Comparison of ENCODE assay signal across 27 mouse cellular contexts in genomic region chr6:119390728-119391127, GRCm38 (mm10). TPM values are rescaled to one million over a fixed set of nuclear protein-coding genes. Genes with fewer than 3 reads are reported as not detected.
DNase-seq lines count a peak whose midpoint lies in the region; ATAC-seq and TF ChIP-seq lines count a peak whose summit lies in the region.
"Had no signal": no experiment of that assay in that cellular context is flagged by ENCODE, and none has a peak within 500 bp of the region (broad histone marks: within the 10 kb centered on the region; RNA-seq: fewer than 3 reads in every experiment).

No protein-coding gene starts in this region.

- H3K27ac ChIP-seq in hindbrain, embryonic 16.5 days (ENCODE audit: low read depth, low read length), result no peak overlapping the region
- H3K27ac ChIP-seq in neural tube, embryonic 15.5 days (replicated peaks), result no peak overlapping the region
- H3K27ac ChIP-seq: embryonic facial prominence, embryonic 12.5 days; embryonic facial prominence, embryonic 15.5 days; gastrocnemius, adult 2 months; heart, embryonic 15.5 days; hindbrain, embryonic 14.5 days; intestine, embryonic 15.5 days had no signal

- H3K4me3 ChIP-seq in C2C12 (ENCODE audit: insufficient read depth, poor library complexity, severe bottlenecking), result no peak overlapping the region
- peak overlapping the region; percentile 0 for H3K4me3 ChIP-seq in megakaryocyte, embryonic 14.5 days (replicated peaks)
- no peak overlapping the region for H3K4me3 ChIP-seq in hindbrain, embryonic 16.5 days (ENCODE audit: low read length)
- no peak overlapping the region for H3K4me3 ChIP-seq in neural tube, embryonic 15.5 days (replicated peaks)
- H3K4me3 ChIP-seq: embryonic facial prominence, embryonic 12.5 days; embryonic facial prominence, embryonic 15.5 days; gastrocnemius, adult 2 months; heart, embryonic 12.5 days; heart, embryonic 15.5 days; intestine, embryonic 15.5 days had no signal

- intact Hi-C loops in heart, postnatal 14 days (cut with DNase I), result loop anchor here (5.0 kb wide), 1 partner anchor 37 kb away; no protein-coding TSS in a partner anchor

- H3ac ChIP-seq in C2C12 (ENCODE audit: control insufficient read depth, insufficient read length, low read depth), result no peak overlapping the region

- H3K9ac ChIP-seq in hindbrain, embryonic 16.5 days (ENCODE audit: low read depth, low read length), result no peak overlapping the region
- H3K9ac ChIP-seq in neural tube, embryonic 15.5 days (replicated peaks), result no peak overlapping the region
- H3K9ac ChIP-seq: embryonic facial prominence, embryonic 12.5 days; embryonic facial prominence, embryonic 15.5 days; forebrain, postnatal 0 days; heart, embryonic 12.5 days; heart, embryonic 15.5 days; hindbrain, embryonic 14.5 days; intestine, embryonic 15.5 days had no signal

- peak; percentile 55 for ATAC-seq in granulocyte monocyte progenitor cell, adult 5-6 weeks (replicated peaks; ENCODE audit: poor library complexity, severe bottlenecking)
- ATAC-seq in hindbrain, embryonic 16.5 days, result no peak
- ATAC-seq in neural tube, embryonic 15.5 days (ENCODE audit: low FRiP score), result no peak
- ATAC-seq: CD4-positive, CD25-positive, alpha-beta regulatory T cell, adult 4 months; forebrain, embryonic 14.5 days; forebrain, postnatal 0 days; intestine, embryonic 15.5 days had no signal

- no peaks in the 10 kb centered on the region for H3K9me3 ChIP-seq in megakaryocyte, embryonic 14.5 days
- no peaks in the 10 kb centered on the region for H3K9me3 ChIP-seq in hindbrain, embryonic 16.5 days (ENCODE audit: control insufficient read depth, low read length)
- H3K9me3 ChIP-seq in neural tube, embryonic 15.5 days (replicated peaks), result no peaks in the 10 kb centered on the region
- H3K9me3 ChIP-seq: embryonic facial prominence, embryonic 12.5 days; embryonic facial prominence, embryonic 15.5 days; heart, embryonic 12.5 days; heart, embryonic 15.5 days; intestine, embryonic 15.5 days had no signal

- peaks cover 22% of the 10 kb centered on the region for H3K79me3 ChIP-seq in C2C12 (ENCODE audit: low read depth)

- 91% methylated on average over 4 of the region's 4 CpGs for WGBS in hindbrain, embryonic 16.5 days
- 95% methylated on average over 4 of the region's 4 CpGs for WGBS in neural tube, embryonic 15.5 days

- no peaks in the 10 kb centered on the region for H3K36me3 ChIP-seq in C2C12 (ENCODE audit: control insufficient read depth, insufficient read depth)
- H3K36me3 ChIP-seq in megakaryocyte, embryonic 14.5 days (replicated peaks; ENCODE audit: low read length), result no peaks in the 10 kb centered on the region
- no peaks in the 10 kb centered on the region for H3K36me3 ChIP-seq in hindbrain, embryonic 16.5 days (ENCODE audit: control insufficient read depth, insufficient read depth, low read length)
- H3K36me3 ChIP-seq in neural tube, embryonic 15.5 days, result no peaks in the 10 kb centered on the region
- H3K36me3 ChIP-seq: embryonic facial prominence, embryonic 12.5 days; embryonic facial prominence, embryonic 15.5 days; heart, embryonic 12.5 days; heart, embryonic 15.5 days; intestine, embryonic 15.5 days had no signal

- H3K4me1 ChIP-seq in megakaryocyte, embryonic 14.5 days, result peaks cover 52% of the 10 kb centered on the region
- H3K4me1 ChIP-seq in hindbrain, embryonic 16.5 days (ENCODE audit: control insufficient read depth, insufficient read depth, low read depth, low read length), result peaks cover 15% of the 10 kb centered on the region
- peaks cover 30% of the 10 kb centered on the region for H3K4me1 ChIP-seq in neural tube, embryonic 15.5 days

- H3K27me3 ChIP-seq in C2C12 (ENCODE audit: control insufficient read depth, insufficient read depth, insufficient read length), result no peaks in the 10 kb centered on the region
- no peaks in the 10 kb centered on the region for H3K27me3 ChIP-seq in megakaryocyte, embryonic 14.5 days (replicated peaks)
- no peaks in the 10 kb centered on the region for H3K27me3 ChIP-seq in hindbrain, embryonic 16.5 days (replicated peaks; ENCODE audit: control insufficient read depth, insufficient read depth, low read length)
- no peaks in the 10 kb centered on the region for H3K27me3 ChIP-seq in neural tube, embryonic 15.5 days (replicated peaks)
- H3K27me3 ChIP-seq: embryonic facial prominence, embryonic 12.5 days; embryonic facial prominence, embryonic 15.5 days; heart, embryonic 12.5 days; heart, embryonic 15.5 days; intestine, embryonic 15.5 days had no signal

- H3K4me2 ChIP-seq in hindbrain, embryonic 16.5 days (ENCODE audit: low read length), result no peak overlapping the region
- H3K4me2 ChIP-seq in neural tube, embryonic 15.5 days, result no peak overlapping the region
- H3K4me2 ChIP-seq: embryonic facial prominence, embryonic 12.5 days; embryonic facial prominence, embryonic 15.5 days; heart, embryonic 12.5 days; heart, embryonic 15.5 days; hindbrain, embryonic 14.5 days; intestine, embryonic 15.5 days had no signal

- peaks cover 24% of the 10 kb centered on the region for H3K79me2 ChIP-seq in C2C12 (ENCODE audit: control insufficient read depth, insufficient read depth)

- no peak for TF ChIP-seq CTCF in C2C12 (IDR thresholded peaks at IDR 0.05; ENCODE audit: control insufficient read depth, insufficient read depth, insufficient read length)

- DNase-seq in heart, postnatal 14 days, result no peak
- DNase-seq: adrenal gland, adult 2 months; adrenal gland, postnatal 14 days; B cell, adult 2 months; cerebellum, adult 11-12 months; cerebellum, adult 8-10 months; cerebellum, postnatal 10 days; cerebellum, postnatal 36 days; forebrain, postnatal 0 days; gastrocnemius, adult 2 months; gastrocnemius, postnatal 14 days; heart, adult 18-20 months; heart, postnatal 10 days; heart, postnatal 4 days had no signal

TF ChIP-seq in C2C12, 6 proteins besides CTCF, POLR2A, EP300 and RAD21:
- TF ChIP-seq CEBPB (IDR thresholded peaks at IDR 0.05; ENCODE audit: low read depth) (peak; percentile 10), MAX (IDR thresholded peaks at IDR 0.05) (no peak)

RNA-seq across cellular contexts. Expression of gene Adipor2, which starts 26.8 kb away (rescaled TPM):
- 28.0 TPM for polyA plus RNA-seq in C2C12 (2012; fragmentation: generic; extraction: Trizol)
- total RNA-seq in granulocyte monocyte progenitor cell, adult 5-6 weeks (2014; fragmentation: Nextera tagmentation), result 58.4 and 62.3 TPM in 2 replicates
- total RNA-seq in granulocyte monocyte progenitor cell, adult 5-6 weeks (2017), result 75.4 and 85.1 TPM in 2 replicates
- 6.0 and 11.7 TPM in 2 replicates for polyA plus RNA-seq in megakaryocyte, embryonic 14.5 days (2012; ENCODE audit: insufficient read depth, low replicate concordance)
- total RNA-seq in heart, postnatal 14 days (2021), result 10 to 100 TPM; 54.8 to 64.1 TPM
- 34.8 and 37.0 TPM in 2 replicates for polyA plus RNA-seq in hindbrain, embryonic 16.5 days (2015; fragmentation: Nextera tagmentation; extraction: Ambion mirVana)
- polyA plus RNA-seq in neural tube, embryonic 15.5 days (2015; fragmentation: Nextera tagmentation; extraction: Ambion mirVana), result 35.3 and 42.0 TPM in 2 replicates
